12 mouse cellular contexts compared by ENCODE assay signal in the genomic region with DNA sequence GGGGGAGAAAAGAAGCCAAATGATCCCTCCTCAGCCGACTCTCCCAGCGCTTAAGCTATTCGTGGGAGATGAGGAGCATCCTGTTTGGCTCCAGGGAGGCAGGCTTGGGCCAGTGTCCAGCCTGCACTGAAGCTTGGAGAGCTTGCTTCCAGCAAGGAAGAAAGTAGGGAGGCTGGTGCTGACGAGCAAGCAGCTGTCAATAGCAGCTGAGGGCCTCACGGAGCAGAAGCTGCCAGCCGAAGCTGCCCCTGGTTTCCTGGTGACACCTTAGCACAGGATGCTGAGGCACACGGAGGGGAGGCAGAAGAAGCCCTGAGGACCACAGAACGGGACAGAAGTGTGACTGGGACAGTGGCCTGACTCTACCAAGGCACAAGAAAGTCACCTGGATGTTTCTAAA. TPM values are rescaled to one million over a fixed set of nuclear protein-coding genes. Genes with fewer than 3 reads are reported as not detected.
A peak's percentile ranks its signal among the peaks of the same experiment; 100 is the strongest.
DNase-seq lines count a peak whose midpoint lies in the region; ATAC-seq and TF ChIP-seq lines count a peak whose summit lies in the region.
"Had no signal": no experiment of that assay in that cellular context is flagged by ENCODE, and none has a peak within 500 bp of the region (broad histone marks: within the 10 kb centered on the region; RNA-seq: fewer than 3 reads in every experiment).

No protein-coding gene starts in this region.

- peaks cover 13% of the 10 kb centered on the region for H3K4me1 ChIP-seq in kidney, adult 2 months (ENCODE audit: control insufficient read depth, insufficient read depth, low read length)
- H3K4me1 ChIP-seq: embryonic facial prominence, embryonic 12.5 days; hindbrain, embryonic 12.5 days had no signal

- H3K27me3 ChIP-seq in kidney, adult 2 months (replicated peaks; ENCODE audit: control insufficient read depth, insufficient read depth, low read length) = no peaks in the 10 kb centered on the region
- H3K27me3 ChIP-seq: hindbrain, embryonic 12.5 days had no signal

- H3K36me3 ChIP-seq in kidney, adult 2 months (ENCODE audit: control insufficient read depth, insufficient read depth, low read length) = no peaks in the 10 kb centered on the region
- H3K36me3 ChIP-seq: embryonic facial prominence, embryonic 12.5 days; forebrain, embryonic 10.5 days; hindbrain, embryonic 12.5 days had no signal

- peak; percentile 15 for DNase-seq in kidney, adult 2 months
- no peak for DNase-seq in kidney, adult 8-10 months
- peak; percentile 19 to 33 for DNase-seq in lung, postnatal 4 days
- no peak for DNase-seq in lung, postnatal 36 days
- DNase-seq in heart, postnatal 4 days = peak; percentile 40
- DNase-seq in layer of hippocampus, postnatal 14 days (ENCODE audit: low spot score in 2 of 2) = no peak
- DNase-seq: cerebellum, adult 9-10 months; thymus, postnatal 25 days had no signal

- WGBS in kidney, adult 2 months = 22% methylated on average over 8 of the region's 8 CpGs

- TF ChIP-seq POLR2A in kidney, adult 2 months (IDR thresholded peaks at IDR 0.05; ENCODE audit: low read depth, low read length) = no peak

- TF ChIP-seq CTCF in kidney, adult 2 months (conservative IDR thresholded peaks at IDR 0.05; ENCODE audit: insufficient read depth, insufficient read length, low read depth, low read length) = no peak

- no peak overlapping the region for H3K27ac ChIP-seq in kidney, adult 2 months (ENCODE audit: insufficient read depth, low read depth, low read length)
- H3K27ac ChIP-seq: embryonic facial prominence, embryonic 12.5 days; forebrain, embryonic 10.5 days; hindbrain, embryonic 12.5 days had no signal

- no peak overlapping the region for H3K4me3 ChIP-seq in kidney, adult 2 months (ENCODE audit: insufficient read depth, low read depth, low read length)
- H3K4me3 ChIP-seq: embryonic facial prominence, embryonic 12.5 days; forebrain, embryonic 10.5 days; hindbrain, embryonic 12.5 days had no signal

- ATAC-seq in activated CD4-positive, CD25-positive, alpha-beta regulatory T cell, adult 4 months = no peak

RNA-seq across cellular contexts. Expression of a gene that starts 24.0 kb away (rescaled TPM):
- 29.9 and 30.2 TPM in 2 replicates for polyA plus RNA-seq in kidney, adult 2 months (2012; rRNA removed)
- total RNA-seq in heart, postnatal 4 days (2021) = 10 to 100 TPM; 37.8 to 43.5 TPM
- polyA plus RNA-seq in activated CD4-positive, CD25-positive, alpha-beta regulatory T cell, adult 4 months (2017; shearing (Covaris generic)) = 1 to 10 TPM; 7.4 to 7.6 TPM
- 10 to 100 TPM; 20.0 to 21.0 TPM for total RNA-seq in layer of hippocampus, postnatal 14 days (2021)

Comparison
In these comparisons a context has a peak if more than half of its experiments do, and no peak if none do; other contexts are left out.
1. DNase-seq: peak in kidney, adult 2 months (single experiment), lung, postnatal 4 days (2 of 2) and heart, postnatal 4 days (single experiment); none in kidney, adult 8-10 months (0 of 2), lung, postnatal 36 days (single experiment) and layer of hippocampus, postnatal 14 days (0 of 2).